Mouse (Mus musculus) embryonic facial prominence, embryonic 12.5 days (tissue): ENCODE measurements around the gene Tunar. TPM values are rescaled to one million over a fixed set of nuclear protein-coding genes. Genes with fewer than 3 reads are reported as not detected.

Experiments used
- ATAC-seq: fragments of 200-750 bp; cut with Nextera tagmentation; 2 replicates; pipeline ENCODE4 v1.8.0; 2017; ENCODE audit not compliant: insufficient number of reproducible peaks, insufficient read depth, low FRiP score, low TSS enrichment
- H3K27ac ChIP-seq: fragments of 300-500 bp; sonication (generic); 2 replicates; pipeline ENCODE4 v1.5.1; 2016; ENCODE audit warnings: mild to moderate bottlenecking
- H3K27me3 ChIP-seq: fragments of 300-500 bp; sonication (generic); 2 replicates; pipeline ENCODE4 v1.6.1; 2016; ENCODE audit warnings: mild to moderate bottlenecking, moderate library complexity
- H3K36me3 ChIP-seq: fragments of 300-500 bp; sonication (generic); 2 replicates; pipeline ENCODE4 v1.6.1; 2016; ENCODE audit warnings: mild to moderate bottlenecking
- H3K4me1 ChIP-seq: fragments of 300-500 bp; sonication (generic); 2 replicates; pipeline ENCODE4 v1.6.1; 2016
- H3K4me2 ChIP-seq: fragments of 300-500 bp; sonication (generic); replicated peaks from 2 replicates; pipeline ENCODE4 v1.6.1; 2016; ENCODE audit warnings: mild to moderate bottlenecking, moderate library complexity
- H3K4me3 ChIP-seq: fragments of 300-500 bp; sonication (generic); 2 replicates; pipeline ENCODE4 v1.5.1; 2016; ENCODE audit warnings: mild to moderate bottlenecking
- H3K9ac ChIP-seq: fragments of 300-500 bp; sonication (generic); 2 replicates; pipeline ENCODE4 v1.6.1; 2016; ENCODE audit warnings: mild to moderate bottlenecking, moderate library complexity
- H3K9me3 ChIP-seq: fragments of 300-500 bp; sonication (generic); 2 replicates; pipeline ENCODE4 v1.6.1; 2016; ENCODE audit warnings: mild to moderate bottlenecking, moderate library complexity
- WGBS: fragments of 180-500 bp; shearing (Covaris S2); methylation state at CpG from one replicate; pipeline ENCODE4 v1.1.7; 2016; 5-methylcytosine and 5-hydroxymethylcytosine counted together
- polyA plus RNA-seq: library from polyadenylated mRNA; unstranded; fragments of >200 nt; fragmentation: Nextera tagmentation; extraction: Ambion mirVana; gene quantifications from 2 replicates; pipeline ENCODE4 v1.2.1, GENCODE M21; 2016

Gene Tunar
- 0.54 and 0.76 TPM in 2 replicates for polyA plus RNA-seq

DNA sequence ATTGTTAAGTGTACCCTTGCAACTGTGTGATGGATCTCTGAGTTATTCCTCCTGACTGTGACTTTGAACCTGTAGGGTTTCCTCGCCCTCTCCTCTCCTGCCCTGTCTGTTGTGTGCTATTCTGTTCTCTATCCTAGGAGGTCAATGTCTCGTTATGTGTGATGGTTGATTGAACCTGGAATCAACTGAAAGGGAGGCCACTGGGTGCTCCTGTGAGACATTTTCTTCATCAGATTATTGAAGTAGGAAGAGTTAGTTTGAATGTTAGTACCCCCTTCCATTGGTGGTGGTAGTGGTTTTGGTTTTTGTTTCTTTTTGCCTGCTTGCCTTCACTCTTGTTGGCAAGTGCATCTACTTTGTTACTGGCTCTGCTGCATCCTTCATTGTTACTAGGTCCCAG is at the start of gene Tunar:
Gene Tunar, plus strand, starts transcription at position 301 of the 400 bp plus-strand sequence.
- peaks cover 34% of the 10 kb centered on the region for H3K27me3 ChIP-seq
- no peak within 1 kb of the TSS for H3K4me3 ChIP-seq
- no peaks in the 10 kb centered on the region for H3K36me3 ChIP-seq
- H3K4me2 ChIP-seq, result no peak within 1 kb of the TSS
- WGBS, result 87% methylated on average over 2 of the region's 2 CpGs
- H3K9me3 ChIP-seq, result no peaks in the 10 kb centered on the region
- no peak for ATAC-seq
- no peak within 1 kb of the TSS for H3K9ac ChIP-seq
- H3K27ac ChIP-seq, result no peak within 1 kb of the TSS
- H3K4me1 ChIP-seq, result peaks cover 10% of the 10 kb centered on the region; the same call in 1 of the 2 replicates

DNA sequence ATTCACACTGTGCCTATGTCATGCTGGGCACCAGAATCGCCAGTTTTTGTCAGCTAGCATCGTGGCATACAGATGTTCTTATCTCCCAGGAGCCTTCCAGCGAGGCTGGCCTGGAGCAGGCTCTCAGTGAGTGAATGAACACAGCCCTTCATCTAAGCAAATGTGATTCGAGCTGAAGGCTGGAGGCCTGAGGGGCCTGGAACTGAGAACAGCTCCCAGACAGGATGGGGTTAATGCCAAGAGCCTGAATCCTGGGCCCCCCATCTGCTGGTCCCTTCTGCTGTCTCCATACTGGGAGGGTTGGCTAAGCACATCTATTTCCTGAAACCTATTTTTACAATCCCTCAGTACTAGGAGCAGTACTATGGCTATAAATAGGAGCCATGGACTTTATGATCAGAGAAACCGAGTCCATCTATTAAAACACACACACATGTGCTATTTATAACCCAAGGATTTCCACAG is 21.1 kb upstream of the Tunar start:
- Histone ChIP-seq H3K27ac (no peak overlapping the region), H3K27me3 (no peaks in the 10 kb centered on the region), H3K9ac (no peak overlapping the region), H3K36me3 (no peaks in the 10 kb centered on the region), H3K4me1 (no peaks in the 10 kb centered on the region), H3K4me2 (no peak overlapping the region), H3K9me3 (0 out of 2 replicates have a peak, but pooled peaks cover 3% of the 10 kb centered on the region), H3K4me3 (no peak overlapping the region)
- 66% methylated on average over 5 of the region's 5 CpGs for WGBS
- no peak for ATAC-seq

DNA sequence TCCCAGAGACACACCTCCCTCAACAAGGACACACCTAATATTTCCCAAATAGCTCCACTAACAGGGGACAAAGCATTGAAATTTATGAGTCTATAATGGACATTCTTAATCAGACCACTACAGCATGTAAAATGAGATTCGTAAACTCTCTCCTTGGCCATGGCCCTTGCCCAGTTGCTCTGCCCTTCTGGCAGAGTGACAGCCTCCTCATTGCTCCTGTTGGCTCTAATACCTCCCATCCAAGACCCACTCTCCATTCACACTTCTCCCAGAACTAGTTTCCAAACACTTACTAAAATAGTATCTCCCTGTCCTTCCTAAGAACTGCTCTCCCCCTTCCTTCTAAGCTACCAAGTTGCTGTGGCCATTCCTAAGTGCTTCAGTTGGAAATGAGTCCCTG is 19.3 kb upstream of the Tunar start:
- no peak overlapping the region for H3K4me2 ChIP-seq
- H3K9ac ChIP-seq, result no peak overlapping the region
- WGBS, result 97% methylated on average over 1 of the region's 1 CpGs

DNA sequence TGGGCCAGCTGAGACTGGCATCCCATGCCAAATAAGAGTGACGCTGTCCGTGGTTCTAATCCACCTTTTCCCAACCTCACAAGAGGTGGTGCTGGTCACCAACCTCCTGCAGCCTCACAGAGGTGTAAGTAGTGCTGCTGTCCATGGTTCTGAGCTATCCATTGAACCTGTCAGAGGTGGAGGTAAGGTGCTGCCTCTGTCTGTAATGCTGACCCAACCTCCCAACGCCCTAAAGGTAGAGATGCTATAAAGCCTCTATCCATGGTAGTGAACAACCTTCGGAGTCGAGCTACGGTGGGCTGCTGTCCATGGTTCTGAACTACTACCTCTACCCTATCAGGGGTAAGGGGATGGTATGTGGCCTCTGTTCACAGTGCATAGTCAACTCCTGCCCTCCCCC is 11.5 kb upstream of the Tunar start:
- no peak overlapping the region for H3K9ac ChIP-seq
- no peak for ATAC-seq
- no peaks in the 10 kb centered on the region for H3K36me3 ChIP-seq
- no peak overlapping the region for H3K4me2 ChIP-seq
- H3K4me1 ChIP-seq, result no peaks in the 10 kb centered on the region
- H3K27me3 ChIP-seq, result no peaks in the 10 kb centered on the region
- 16% methylated on average over 6 of the region's 6 CpGs for WGBS
- no peak overlapping the region for H3K27ac ChIP-seq
- no peak overlapping the region for H3K4me3 ChIP-seq
- H3K9me3 ChIP-seq, result no peaks in the 10 kb centered on the region

More for the DNA sequence above, 19.3 kb upstream of the Tunar start:
- no peak for ATAC-seq
- H3K9me3 ChIP-seq, result no peaks in the 10 kb centered on the region
- no peaks in the 10 kb centered on the region for H3K36me3 ChIP-seq
- H3K4me1 ChIP-seq, result no peaks in the 10 kb centered on the region
- H3K4me3 ChIP-seq, result no peak overlapping the region
- H3K27ac ChIP-seq, result no peak overlapping the region
- no peaks in the 10 kb centered on the region for H3K27me3 ChIP-seq

DNA sequence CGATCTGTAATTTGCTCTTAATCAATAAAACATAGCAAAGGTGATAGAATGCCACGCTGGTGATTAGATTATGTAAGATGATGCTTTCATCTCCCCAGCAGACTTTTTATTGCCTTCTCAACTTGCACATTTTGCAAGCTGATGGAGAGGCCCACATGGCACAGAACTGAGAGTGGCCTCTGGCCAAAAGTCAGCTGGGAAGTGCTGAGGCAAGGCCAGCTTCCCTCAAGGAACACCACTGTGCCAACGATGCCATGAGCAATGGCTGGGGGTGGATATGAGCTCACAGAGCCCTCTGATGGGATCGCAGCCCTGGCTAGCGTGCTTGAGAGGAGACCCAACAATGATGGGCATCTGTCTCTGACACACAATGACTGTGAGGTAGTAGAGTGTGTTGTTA is 6.6 kb upstream of the Tunar start:
- Histone ChIP-seq H3K27ac (no peak overlapping the region), H3K9me3 (no peaks in the 10 kb centered on the region), H3K4me2 (no peak overlapping the region), H3K4me1 (no peaks in the 10 kb centered on the region), H3K27me3 (no peaks in the 10 kb centered on the region), H3K4me3 (no peak overlapping the region), H3K9ac (no peak overlapping the region), H3K36me3 (no peaks in the 10 kb centered on the region)
- WGBS, result 77% methylated on average over 5 of the region's 5 CpGs
- no peak for ATAC-seq

DNA sequence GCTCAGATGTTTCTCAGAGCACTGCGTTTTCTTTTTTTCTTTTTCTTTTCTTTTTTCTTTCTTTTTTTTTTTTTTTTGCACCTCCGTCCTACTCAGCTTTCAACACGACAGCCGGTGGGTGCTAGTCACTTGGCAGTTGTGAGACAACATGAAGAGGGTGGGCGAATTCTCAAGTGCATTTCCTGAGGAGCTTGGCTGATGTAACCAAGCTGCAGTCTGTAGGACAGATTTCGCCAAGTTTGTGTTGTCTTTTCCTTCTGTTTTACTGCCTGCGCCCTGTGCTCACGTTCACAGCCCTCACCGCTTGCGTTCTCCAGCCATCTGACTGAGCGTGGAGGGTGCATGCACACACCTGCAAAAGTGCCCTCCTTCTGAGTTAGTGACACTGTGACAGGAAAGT is 5.3 kb upstream of the Tunar start:
- Histone ChIP-seq H3K4me1 (no peaks in the 10 kb centered on the region), H3K9me3 (no peaks in the 10 kb centered on the region), H3K4me2 (no peak overlapping the region), H3K4me3 (no peak overlapping the region), H3K9ac (no peak overlapping the region), H3K36me3 (no peaks in the 10 kb centered on the region), H3K27me3 (no peaks in the 10 kb centered on the region), H3K27ac (no peak overlapping the region)
- WGBS, result 67% methylated on average over 11 of the region's 11 CpGs
- no peak for ATAC-seq

DNA sequence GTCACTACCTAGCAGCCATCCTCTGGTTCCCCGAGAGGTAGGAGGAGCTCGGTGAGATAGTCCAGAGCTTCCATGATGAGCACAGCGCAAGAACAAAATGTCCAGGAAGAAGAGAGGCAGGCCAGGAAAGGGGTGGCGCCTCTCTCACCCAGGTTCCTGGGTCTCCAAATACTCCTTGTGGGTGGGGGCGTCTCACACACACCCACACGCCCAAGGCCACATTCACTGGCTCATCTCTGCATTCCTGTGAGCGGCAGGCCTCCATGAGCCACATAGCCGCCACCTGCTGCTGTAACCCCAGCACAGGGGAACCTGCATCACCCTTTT is 2.4 kb downstream of the Tunar start:
- Histone ChIP-seq H3K9ac (peak overlapping the region; percentile 44), H3K27ac (no peak overlapping the region), H3K4me3 (peak overlapping the region; percentile 69), H3K27me3 (peaks cover 39% of the 10 kb centered on the region), H3K36me3 (no peaks in the 10 kb centered on the region), H3K9me3 (no peaks in the 10 kb centered on the region), H3K4me1 (peaks cover 10% of the 10 kb centered on the region; the same call in 1 of the 2 replicates), H3K4me2 (peak overlapping the region; percentile 96)
- no peak for ATAC-seq
- 8% methylated on average over 8 of the region's 8 CpGs for WGBS

DNA sequence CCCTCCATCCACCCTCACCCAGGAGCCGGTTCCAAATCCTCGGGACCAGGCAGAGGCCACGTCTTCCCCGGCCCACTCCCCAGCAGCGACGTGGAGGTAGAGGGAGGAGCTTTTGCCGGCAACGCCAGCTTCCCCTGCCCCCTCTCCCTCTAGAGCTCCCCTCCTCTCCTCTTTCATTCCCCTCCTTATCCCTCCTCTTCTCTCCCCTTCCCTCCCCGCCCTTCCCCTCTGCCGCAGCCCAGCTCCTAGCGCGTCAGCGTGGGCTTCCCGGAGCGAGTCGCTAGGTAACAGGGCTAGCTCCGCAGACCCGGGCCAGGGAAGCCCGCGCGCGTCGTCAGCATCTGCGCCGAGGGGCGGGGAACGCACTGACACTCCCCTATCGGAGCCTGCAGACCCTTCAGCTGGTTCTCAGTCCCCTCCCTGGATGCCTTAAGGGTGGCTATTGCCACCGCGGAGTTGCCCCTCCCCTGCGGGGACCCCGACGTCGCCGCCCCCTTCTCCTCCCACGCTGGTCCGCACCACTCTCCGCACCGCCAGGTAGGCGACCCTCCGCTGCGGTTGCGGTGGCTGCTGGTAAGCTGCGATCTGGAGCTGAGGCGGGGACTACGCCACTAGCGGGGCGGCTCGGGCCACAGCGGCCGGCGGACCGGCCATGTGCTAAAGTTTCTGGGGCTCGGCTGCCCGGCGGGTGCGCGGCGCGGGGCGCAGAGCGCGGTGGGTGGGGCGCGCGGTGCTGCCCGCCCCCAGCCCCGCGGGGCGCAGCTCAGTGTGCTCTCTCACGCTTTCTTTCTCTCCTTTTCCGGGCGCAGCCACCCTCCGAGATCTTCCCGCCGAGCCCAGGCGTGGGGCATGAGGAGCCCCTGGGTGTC is 3.0 kb downstream of the Tunar start:
- H3K4me1 ChIP-seq, result peaks cover 10% of the 10 kb centered on the region; the same call in 1 of the 2 replicates
- peak overlapping the region; percentile 69 for H3K4me3 ChIP-seq
- peak overlapping the region; percentile 96 for H3K4me2 ChIP-seq
- H3K9ac ChIP-seq, result peak overlapping the region; percentile 44
- peaks cover 39% of the 10 kb centered on the region for H3K27me3 ChIP-seq
- H3K9me3 ChIP-seq, result no peaks in the 10 kb centered on the region
- peak; percentile 88 for ATAC-seq
- H3K36me3 ChIP-seq, result no peaks in the 10 kb centered on the region
- WGBS, result under 1% methylated on average over 73 of the region's 77 CpGs
- no peak overlapping the region for H3K27ac ChIP-seq

DNA sequence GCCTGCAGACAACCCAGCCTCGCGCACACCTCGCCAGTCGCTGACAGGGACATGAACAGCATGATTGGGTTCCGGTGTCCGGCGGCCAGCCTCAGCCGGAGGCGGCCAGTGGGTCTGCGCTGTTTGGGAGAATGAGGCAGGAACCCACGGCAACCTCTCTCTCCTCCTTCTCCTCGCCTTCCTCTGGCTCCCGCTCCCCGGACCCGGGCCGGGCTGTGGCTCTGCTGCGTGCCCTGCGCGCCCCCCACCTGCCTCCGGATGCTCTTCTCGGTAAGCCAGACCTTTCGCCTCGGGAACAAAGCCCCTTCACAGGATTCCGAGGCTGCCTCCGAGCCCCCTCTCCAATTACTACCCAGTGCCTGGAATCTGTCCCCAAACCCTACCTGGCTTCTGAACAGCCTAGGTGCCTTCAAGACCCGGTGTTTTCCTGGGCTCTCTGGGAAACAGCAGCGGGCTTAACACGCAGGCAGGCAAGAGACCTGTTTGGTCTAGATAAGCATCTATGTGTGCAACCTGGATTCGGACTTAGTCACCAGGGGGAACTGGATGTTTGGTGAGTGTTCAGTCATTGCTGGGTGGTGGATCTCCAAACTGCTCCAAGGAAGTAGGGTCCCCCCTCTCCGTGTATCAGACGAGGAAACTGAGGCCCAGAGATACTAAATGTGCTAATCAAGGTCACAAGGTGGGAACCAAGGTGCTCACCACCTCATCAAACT is 3.8 kb downstream of the Tunar start:
- Histone ChIP-seq H3K9me3 (no peaks in the 10 kb centered on the region), H3K9ac (peak overlapping the region; percentile 44), H3K27me3 (peaks cover 39% of the 10 kb centered on the region), H3K4me1 (peaks cover 10% of the 10 kb centered on the region; the same call in 1 of the 2 replicates), H3K27ac (no peak overlapping the region), H3K4me2 (peak overlapping the region; percentile 96), H3K4me3 (peak overlapping the region; percentile 69), H3K36me3 (no peaks in the 10 kb centered on the region)
- no peak for ATAC-seq
- 3% methylated on average over 31 of the region's 31 CpGs for WGBS

DNA sequence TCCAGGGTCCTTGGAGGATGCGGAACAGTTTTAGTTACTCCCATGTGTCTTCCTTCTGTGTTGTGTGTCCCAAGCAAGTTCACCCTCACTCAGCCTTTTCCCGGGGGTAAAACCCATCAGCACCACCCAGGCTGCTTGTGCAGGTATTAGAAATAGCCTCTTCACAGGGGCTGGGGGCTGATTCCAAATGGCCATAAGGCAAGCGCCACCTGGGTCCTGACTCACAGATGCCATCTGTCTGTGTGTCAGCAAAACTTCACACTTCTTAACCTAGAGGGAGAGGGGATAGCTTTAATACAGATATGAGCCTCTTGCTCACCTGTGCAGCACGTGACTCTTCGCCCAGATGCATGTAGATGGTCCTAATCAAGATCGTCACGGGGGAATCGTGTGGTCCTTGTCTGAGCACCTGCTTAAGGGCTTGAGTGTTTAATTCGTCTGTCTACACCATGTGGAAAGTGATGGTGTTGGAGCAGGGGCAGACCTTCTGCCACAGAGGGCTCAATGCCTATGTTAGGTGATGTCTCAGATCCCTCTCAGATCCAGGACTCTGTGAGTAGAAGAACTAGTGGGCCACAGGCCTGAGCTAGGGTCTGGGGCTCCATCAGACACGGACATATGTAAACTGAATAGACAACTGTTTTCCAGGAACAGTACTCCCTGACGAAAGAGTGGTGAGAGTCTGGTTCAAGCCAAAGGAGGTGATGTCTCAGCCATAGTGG is 4.7 kb downstream of the Tunar start:
- no peak overlapping the region for H3K4me2 ChIP-seq
- no peak overlapping the region for H3K9ac ChIP-seq
- H3K36me3 ChIP-seq, result no peaks in the 10 kb centered on the region
- ATAC-seq, result no peak
- no peak overlapping the region for H3K4me3 ChIP-seq
- peaks cover 39% of the 10 kb centered on the region for H3K27me3 ChIP-seq
- peaks cover 10% of the 10 kb centered on the region; the same call in 1 of the 2 replicates for H3K4me1 ChIP-seq
- WGBS, result 84% methylated on average over 11 of the region's 11 CpGs
- H3K27ac ChIP-seq, result no peak overlapping the region
- no peaks in the 10 kb centered on the region for H3K9me3 ChIP-seq

DNA sequence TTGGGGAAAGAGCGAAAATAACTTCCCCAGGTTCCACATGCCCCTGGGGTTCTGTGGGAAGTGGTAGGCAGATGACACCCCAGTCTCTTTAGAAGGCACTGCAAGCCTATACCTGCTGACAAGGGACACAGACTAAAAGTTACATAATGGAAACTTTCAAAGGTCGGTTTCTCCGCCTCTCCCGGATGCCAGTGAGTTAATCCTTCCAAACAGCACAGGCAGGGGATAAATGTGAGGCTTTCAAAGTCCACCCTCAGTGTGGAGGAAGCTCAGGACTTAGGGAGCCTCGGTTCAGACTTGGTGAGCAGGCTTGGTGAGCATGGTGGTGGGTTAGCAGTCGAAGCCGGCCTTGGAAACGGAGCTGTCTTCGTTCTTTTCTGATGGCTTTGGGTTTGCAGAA is 7.9 kb downstream of the Tunar start:
- H3K9me3 ChIP-seq, result no peaks in the 10 kb centered on the region
- no peak overlapping the region for H3K27ac ChIP-seq
- no peak overlapping the region for H3K9ac ChIP-seq
- no peaks in the 10 kb centered on the region for H3K36me3 ChIP-seq
- H3K27me3 ChIP-seq, result peaks cover 25% of the 10 kb centered on the region
- H3K4me3 ChIP-seq, result no peak overlapping the region
- H3K4me1 ChIP-seq, result peaks cover 6% of the 10 kb centered on the region; the same call in 1 of the 2 replicates
- WGBS, result 37% methylated on average over 9 of the region's 9 CpGs
- no peak for ATAC-seq
- H3K4me2 ChIP-seq, result no peak overlapping the region
